Mouse (Mus musculus) intestine, embryonic 15.5 days (tissue): ENCODE data around the gene Fcgr3. TPM values are rescaled to one million over a fixed set of nuclear protein-coding genes. Genes with fewer than 3 reads are reported as not detected.

ENCODE experiments used
- ATAC-seq: fragments of 200-750 bp; cut with Nextera tagmentation; 2 replicates; pipeline ENCODE4 v1.8.0; 2017; ENCODE audit warnings: moderate TSS enrichment, moderate library complexity
- H3K27ac ChIP-seq: fragments of 300-500 bp; sonication (generic); 2 replicates; pipeline ENCODE4 v1.5.1; 2015; ENCODE audit warnings: mild to moderate bottlenecking, inconsistent platforms
- H3K27me3 ChIP-seq: fragments of 300-500 bp; sonication (generic); replicated peaks from 2 replicates; pipeline ENCODE4 v1.6.1; 2015; ENCODE audit warnings: inconsistent platforms
- H3K36me3 ChIP-seq: fragments of 300-500 bp; sonication (generic); 2 replicates; pipeline ENCODE4 v1.6.1; 2015; ENCODE audit warnings: inconsistent platforms
- H3K4me1 ChIP-seq: fragments of 300-500 bp; sonication (generic); replicated peaks from 2 replicates; pipeline ENCODE4 v1.6.1; 2015; ENCODE audit warnings: inconsistent platforms
- H3K4me2 ChIP-seq: fragments of 300-500 bp; sonication (generic); replicated peaks from 2 replicates; pipeline ENCODE4 v1.6.1; 2015; ENCODE audit warnings: mild to moderate bottlenecking, inconsistent platforms
- H3K4me3 ChIP-seq: fragments of 300-500 bp; sonication (generic); replicated peaks from 2 replicates; pipeline ENCODE4 v1.5.1; 2015; ENCODE audit warnings: inconsistent platforms
- H3K9ac ChIP-seq: fragments of 300-500 bp; sonication (generic); 2 replicates; pipeline ENCODE4 v1.6.1; 2015; ENCODE audit warnings: inconsistent platforms
- H3K9me3 ChIP-seq: fragments of 300-500 bp; sonication (generic); 2 replicates; pipeline ENCODE4 v1.6.1; 2016; ENCODE audit warnings: inconsistent platforms
- WGBS: fragments of 180-500 bp; shearing (Covaris S2); methylation state at CpG from one replicate; pipeline ENCODE4 v1.1.7; 2015; 5-methylcytosine and 5-hydroxymethylcytosine counted together
- polyA plus RNA-seq: library from polyadenylated mRNA; unstranded; fragments of >200 nt; fragmentation: Nextera tagmentation; extraction: Ambion mirVana; gene quantifications from 2 replicates; pipeline ENCODE4 v1.2.1, GENCODE M21; 2015

Gene Fcgr3
- polyA plus RNA-seq, 1 experiment from 2014 or later: 14.7 TPM

- H3K27me3 ChIP-seq: peaks cover 3% of the 10 kb centered on the region; the same call in 1 of the 2 replicates
- H3K36me3 ChIP-seq: no peaks in the 10 kb centered on the region
- WGBS: 75% methylated on average over 7 of the region's 7 CpGs
- H3K9ac ChIP-seq: no peak overlapping the region
- no peak overlapping the region for H3K4me3 ChIP-seq
- no peak overlapping the region for H3K27ac ChIP-seq
- no peak for ATAC-seq
- no peaks in the 10 kb centered on the region for H3K9me3 ChIP-seq
- H3K4me2 ChIP-seq: no peak overlapping the region
- 0 out of 2 replicates have a peak, but pooled peaks cover 2% of the 10 kb centered on the region for H3K4me1 ChIP-seq
These were observed 24.9 kb downstream of the Fcgr3 start for GRCm38 (mm10) chr1:171039880-171040279.

- Histone ChIP-seq H3K9me3 (no peaks in the 10 kb centered on the region), H3K4me2 (no peak overlapping the region), H3K36me3 (no peaks in the 10 kb centered on the region), H3K27ac (no peak overlapping the region), H3K4me1 (0 out of 2 replicates have a peak, but pooled peaks cover 5% of the 10 kb centered on the region), H3K9ac (no peak overlapping the region), H3K4me3 (no peak overlapping the region), H3K27me3 (peaks cover 3% of the 10 kb centered on the region; the same call in 1 of the 2 replicates)
- 78% methylated on average over 6 of the region's 6 CpGs for WGBS
- no peak for ATAC-seq
These were observed 25.6 kb downstream of the Fcgr3 start for GRCm38 (mm10) chr1:171039135-171039534.

GRCm38 (mm10) chr1:171037861-171038721 is 26.6 kb downstream of the Fcgr3 start:
- Histone ChIP-seq H3K9me3 (no peaks in the 10 kb centered on the region), H3K9ac (peak overlapping the region; percentile 56), H3K4me2 (peak overlapping the region; percentile 51), H3K27me3 (peaks cover 3% of the 10 kb centered on the region; the same call in 1 of the 2 replicates), H3K4me3 (peak overlapping the region; percentile 62), H3K4me1 (0 out of 2 replicates have a peak, but pooled peaks cover 5% of the 10 kb centered on the region), H3K36me3 (no peaks in the 10 kb centered on the region), H3K27ac (peak overlapping the region; percentile 72)
- WGBS: under 1% methylated on average over 47 of the region's 47 CpGs
- ATAC-seq: peak; percentile 86

GRCm38 (mm10) chr1:171036550-171037324 is 28.0 kb downstream of the Fcgr3 start:
- no peak overlapping the region for H3K27ac ChIP-seq
- ATAC-seq: peak; percentile 70
- peak overlapping the region; percentile 33 for H3K4me3 ChIP-seq
- H3K4me2 ChIP-seq: peak overlapping the region; percentile 63
- peaks cover 3% of the 10 kb centered on the region; the same call in 1 of the 2 replicates for H3K27me3 ChIP-seq
- H3K9me3 ChIP-seq: no peaks in the 10 kb centered on the region
- H3K36me3 ChIP-seq: no peaks in the 10 kb centered on the region
- whole genome bisulfite sequencing: 4% methylated on average over 22 of the region's 22 CpGs
- 0 out of 2 replicates have a peak, but pooled peaks cover 5% of the 10 kb centered on the region for H3K4me1 ChIP-seq
- no peak overlapping the region for H3K9ac ChIP-seq

- Histone ChIP-seq H3K4me2 (0 out of 2 replicates have a peak overlapping the region, but pooled peaks have one; percentile 17), H3K9me3 (no peaks in the 10 kb centered on the region), H3K36me3 (no peaks in the 10 kb centered on the region), H3K9ac (no peak overlapping the region), H3K4me3 (no peak overlapping the region; the same call in 1 of the 2 replicates), H3K4me1 (0 out of 2 replicates have a peak, but pooled peaks cover 5% of the 10 kb centered on the region), H3K27ac (no peak overlapping the region), H3K27me3 (peaks cover 3% of the 10 kb centered on the region; the same call in 1 of the 2 replicates)
- ATAC-seq: no peak
- 49% methylated on average over 11 of the region's 11 CpGs for WGBS
These were observed 29.1 kb downstream of the Fcgr3 start for GRCm38 (mm10) chr1:171035611-171036010.

- no peaks in the 10 kb centered on the region for H3K9me3 ChIP-seq
- peaks cover 11% of the 10 kb centered on the region; the same call in 1 of the 2 replicates for H3K27me3 ChIP-seq
- 0 out of 2 replicates have a peak, but pooled peaks cover 5% of the 10 kb centered on the region for H3K4me1 ChIP-seq
- no peak overlapping the region for H3K27ac ChIP-seq
- WGBS: 9% methylated on average over 11 of the region's 11 CpGs
- no peak overlapping the region for H3K9ac ChIP-seq
- no peaks in the 10 kb centered on the region for H3K36me3 ChIP-seq
- H3K4me2 ChIP-seq: peak overlapping the region; percentile 91
- peak overlapping the region; percentile 53 for H3K4me3 ChIP-seq
- ATAC-seq: no peak
These were observed 30.5 kb downstream of the Fcgr3 start for GRCm38 (mm10) chr1:171034201-171034600.

GRCm38 (mm10) chr1:171033756-171034155 is 31.0 kb downstream of the Fcgr3 start:
- Histone ChIP-seq H3K9me3 (no peaks in the 10 kb centered on the region), H3K27me3 (peaks cover 11% of the 10 kb centered on the region; the same call in 1 of the 2 replicates), H3K4me1 (0 out of 2 replicates have a peak, but pooled peaks cover 5% of the 10 kb centered on the region), H3K36me3 (no peaks in the 10 kb centered on the region), H3K27ac (no peak overlapping the region), H3K9ac (peak overlapping the region; percentile 38), H3K4me2 (peak overlapping the region; percentile 91), H3K4me3 (peak overlapping the region; percentile 53)
- 0% methylated on average over 20 of the region's 20 CpGs for WGBS
- ATAC-seq: peak; percentile 74

- Histone ChIP-seq H3K9ac (peak overlapping the region; percentile 38), H3K4me2 (peak overlapping the region; percentile 91), H3K9me3 (no peaks in the 10 kb centered on the region), H3K27me3 (peaks cover 11% of the 10 kb centered on the region; the same call in 1 of the 2 replicates), H3K27ac (no peak overlapping the region), H3K36me3 (no peaks in the 10 kb centered on the region), H3K4me3 (peak overlapping the region; percentile 53), H3K4me1 (0 out of 2 replicates have a peak, but pooled peaks cover 5% of the 10 kb centered on the region)
- WGBS: under 1% methylated on average over 16 of the region's 16 CpGs
- no peak for ATAC-seq
These were observed 31.5 kb downstream of the Fcgr3 start for GRCm38 (mm10) chr1:171033196-171033595.

- Histone ChIP-seq H3K36me3 (no peaks in the 10 kb centered on the region), H3K4me2 (peak overlapping the region; percentile 91), H3K9ac (peak overlapping the region; percentile 38; the same call in 1 of the 2 replicates), H3K4me3 (peak overlapping the region; percentile 53), H3K27ac (no peak overlapping the region), H3K27me3 (peaks cover 11% of the 10 kb centered on the region; the same call in 1 of the 2 replicates), H3K9me3 (no peaks in the 10 kb centered on the region), H3K4me1 (0 out of 2 replicates have a peak, but pooled peaks cover 5% of the 10 kb centered on the region)
- no peak for ATAC-seq
- 6% methylated on average over 10 of the region's 10 CpGs for WGBS
These were observed 32.0 kb downstream of the Fcgr3 start for GRCm38 (mm10) chr1:171032691-171033090.

GRCm38 (mm10) chr1:171031752-171032151 is 33.0 kb downstream of the Fcgr3 start:
- Histone ChIP-seq H3K4me2 (no peak overlapping the region), H3K4me1 (0 out of 2 replicates have a peak, but pooled peaks cover 5% of the 10 kb centered on the region), H3K9me3 (no peaks in the 10 kb centered on the region), H3K27me3 (peaks cover 11% of the 10 kb centered on the region; the same call in 1 of the 2 replicates), H3K36me3 (no peaks in the 10 kb centered on the region), H3K9ac (no peak overlapping the region), H3K27ac (no peak overlapping the region), H3K4me3 (no peak overlapping the region)
- ATAC-seq: no peak
- WGBS: 86% methylated on average over 3 of the region's 3 CpGs

- H3K4me2 ChIP-seq: no peak overlapping the region
- no peak overlapping the region for H3K27ac ChIP-seq
- no peak overlapping the region for H3K9ac ChIP-seq
- H3K4me3 ChIP-seq: no peak overlapping the region
- no peak for ATAC-seq
- no peaks in the 10 kb centered on the region for H3K9me3 ChIP-seq
- no peaks in the 10 kb centered on the region for H3K27me3 ChIP-seq
- no peaks in the 10 kb centered on the region for H3K4me1 ChIP-seq
- 68% methylated on average over 7 of the region's 7 CpGs for WGBS
- H3K36me3 ChIP-seq: no peaks in the 10 kb centered on the region
These were observed 45.3 kb downstream of the Fcgr3 start for GRCm38 (mm10) chr1:171019311-171019950.
